Mouse (Mus musculus): ENCODE data around the gene Olfr957. TPM values are rescaled to one million over a fixed set of nuclear protein-coding genes. Genes with fewer than 3 reads are reported as not detected.

The Olfr957 gene
- polyA plus RNA-seq, 1 experiment from 2014 or later = not detected

GRCm38 (mm10) chr9:39471844-39472243, 43.8 kb downstream of the Olfr957 start, which contains the start of gene Olfr955:
TSS of gene Olfr955 (minus strand) at chr9:39471944.
- Histone ChIP-seq H3K9me3 (ENCODE audit: low read length) (no peaks in the 10 kb centered on the region), H3K36me3 (ENCODE audit: insufficient read depth, low read length) (no peaks in the 10 kb centered on the region), H3K9ac (replicated peaks; ENCODE audit: low read length) (no peak within 1 kb of the TSS), H3K27me3 (ENCODE audit: insufficient read depth, low read length) (no peaks in the 10 kb centered on the region), H3K27ac (ENCODE audit: low read length) (no peak within 1 kb of the TSS), H3K4me2 (replicated peaks; ENCODE audit: low read depth, low read length) (no peak within 1 kb of the TSS), H3K4me3 (ENCODE audit: low read length) (no peak within 1 kb of the TSS), H3K4me1 (ENCODE audit: insufficient read depth, low read length) (no peaks in the 10 kb centered on the region)
- 44% methylated on average over 1 of the region's 1 CpGs for WGBS
- ATAC-seq (ENCODE audit: low FRiP score, low TSS enrichment) = no peak

Other genes starting within 250 kb of the Olfr957 start
- not detected in 2 replicates for gene Olfr945, start 239.0 kb downstream of the Olfr957 start, polyA plus RNA-seq (2015; fragmentation: Nextera tagmentation; extraction: Ambion mirVana)
- not detected in 2 replicates for gene Olfr948, start 189.8 kb downstream of the Olfr957 start, polyA plus RNA-seq (2015; fragmentation: Nextera tagmentation; extraction: Ambion mirVana)
- not detected in 2 replicates for gene Olfr951, start 128.4 kb downstream of the Olfr957 start, polyA plus RNA-seq (2015; fragmentation: Nextera tagmentation; extraction: Ambion mirVana)
- gene Olfr952, start 88.7 kb downstream of the Olfr957 start, polyA plus RNA-seq (2015; fragmentation: Nextera tagmentation; extraction: Ambion mirVana) = not detected in 2 replicates
- not detected in 2 replicates for gene Olfr954, start 59.1 kb downstream of the Olfr957 start, polyA plus RNA-seq (2015; fragmentation: Nextera tagmentation; extraction: Ambion mirVana)
- gene Olfr955, start 43.9 kb downstream of the Olfr957 start, polyA plus RNA-seq (2015; fragmentation: Nextera tagmentation; extraction: Ambion mirVana) = not detected in 2 replicates
- not detected in 2 replicates for gene Olfr44, start 21.8 kb downstream of the Olfr957 start, polyA plus RNA-seq (2015; fragmentation: Nextera tagmentation; extraction: Ambion mirVana)
- gene Olfr958, start 38.2 kb upstream of the Olfr957 start, polyA plus RNA-seq (2015; fragmentation: Nextera tagmentation; extraction: Ambion mirVana) = not detected in 2 replicates
- not detected in 2 replicates for gene Olfr959, start 59.8 kb upstream of the Olfr957 start, polyA plus RNA-seq (2015; fragmentation: Nextera tagmentation; extraction: Ambion mirVana)
- gene AW551984, start 88.6 kb upstream of the Olfr957 start, polyA plus RNA-seq (2015; fragmentation: Nextera tagmentation; extraction: Ambion mirVana) = 15.5 and 16.2 TPM in 2 replicates
- gene Olfr148, start 94.8 kb upstream of the Olfr957 start, polyA plus RNA-seq (2015; fragmentation: Nextera tagmentation; extraction: Ambion mirVana) = not detected in 2 replicates
- gene Olfr960, start 105.6 kb upstream of the Olfr957 start, polyA plus RNA-seq (2015; fragmentation: Nextera tagmentation; extraction: Ambion mirVana) = not detected in 2 replicates
- gene Olfr961, start 129.3 kb upstream of the Olfr957 start, polyA plus RNA-seq (2015; fragmentation: Nextera tagmentation; extraction: Ambion mirVana) = not detected in 2 replicates
- not detected in 2 replicates for gene Olfr963, start 151.4 kb upstream of the Olfr957 start, polyA plus RNA-seq (2015; fragmentation: Nextera tagmentation; extraction: Ambion mirVana)
- gene Olfr149, start 191.3 kb upstream of the Olfr957 start, polyA plus RNA-seq (2015; fragmentation: Nextera tagmentation; extraction: Ambion mirVana) = not detected in 2 replicates
- not detected in 2 replicates for gene Olfr965, start 195.5 kb upstream of the Olfr957 start, polyA plus RNA-seq (2015; fragmentation: Nextera tagmentation; extraction: Ambion mirVana)
- not detected in 2 replicates for gene Olfr150, start 215.2 kb upstream of the Olfr957 start, polyA plus RNA-seq (2015; fragmentation: Nextera tagmentation; extraction: Ambion mirVana)
- not detected in 2 replicates for gene Olfr967, start 230.4 kb upstream of the Olfr957 start, polyA plus RNA-seq (2015; fragmentation: Nextera tagmentation; extraction: Ambion mirVana)

All from kidney, embryonic 16.5 days (tissue).